Mouse (Mus musculus) ES-E14 (cell line): ENCODE results near the gene Opn4.

Experiments used
- CHD2 ChIP-seq: IDR thresholded peaks from 2 replicates; pipeline ENCODE4 v1.6.1; 2014; ENCODE audit warnings: mild to moderate bottlenecking, low read depth, low read length, inconsistent platforms
- HCFC1 ChIP-seq: IDR thresholded peaks from 2 replicates; pipeline ENCODE4 v1.6.1; 2012; ENCODE audit warnings: low read length, inconsistent platforms, borderline replicate concordance; ENCODE audit not compliant: insufficient read depth
- ZC3H11A ChIP-seq: IDR thresholded peaks from 2 replicates; pipeline ENCODE4 v1.6.1; 2012; ENCODE audit warnings: low read depth, mild to moderate bottlenecking, inconsistent platforms, low read length, borderline replicate concordance

- TF ChIP-seq HCFC1 = no peak
- no peak for TF ChIP-seq CHD2
- no peak for TF ChIP-seq ZC3H11A
Observed at GRCm38 (mm10) chr14:34611591-34611990, 11.6 kb upstream of the Opn4 start.
